ENCODE assay signal across 8 mouse cellular contexts in the genomic region with DNA sequence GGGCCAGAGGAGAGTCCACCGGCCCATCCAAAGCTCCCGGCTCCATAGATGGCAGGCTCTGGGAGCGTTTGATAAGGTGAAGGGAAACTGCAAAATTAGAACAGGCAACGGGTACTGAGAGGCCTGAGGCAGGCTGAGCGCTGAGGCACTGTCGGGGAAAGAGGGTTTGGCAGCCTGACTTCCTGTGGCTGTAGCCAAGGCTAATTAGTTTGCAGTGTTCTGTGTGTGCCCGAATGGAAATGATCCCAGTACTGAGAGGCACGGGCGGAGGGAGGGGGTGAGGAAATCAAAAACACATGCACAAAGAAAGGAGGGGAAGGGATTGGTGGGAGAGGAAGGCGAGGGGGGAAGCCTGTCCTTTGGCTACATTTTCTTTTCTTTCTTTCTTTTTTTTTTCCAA.
DNase-seq lines count a peak whose midpoint lies in the region; ATAC-seq lines count a peak whose summit lies in the region.

No protein-coding gene starts in this region.

- peak; percentile 23 for DNase-seq in adrenal gland, postnatal 10 days
- DNase-seq in adrenal gland, postnatal 4 days (ENCODE audit: low spot score in 2 of 2) = no peak
- peak; percentile 3 for DNase-seq in cerebellum, postnatal 36 days
- peak; percentile 25 to 47 for DNase-seq in frontal cortex, postnatal 36 days (ENCODE audit: low spot score in 2 of 2)
- DNase-seq in hindlimb bud, embryonic 11.5 days (ENCODE audit: extremely low spot score, low read depth, low spot score) = peak; percentile 37
- peak; percentile 39 for DNase-seq in left cerebral cortex, postnatal 4 days
- peak; percentile 7 to 22 for DNase-seq in right cerebral cortex, adult 2 months (ENCODE audit: low spot score in 2 of 2)

- intact Hi-C loops in left cerebral cortex, postnatal 4 days (cut with DNase I) = no loop called here

- ATAC-seq in granulocyte monocyte progenitor cell, adult 5-6 weeks (replicated peaks; ENCODE audit: poor library complexity, severe bottlenecking) = no peak

Comparison
In these comparisons a context has a peak if more than half of its experiments do, and no peak if none do; other contexts are left out.
1. DNase-seq: peak in adrenal gland, postnatal 10 days (single experiment), cerebellum, postnatal 36 days (2 of 2), frontal cortex, postnatal 36 days (2 of 2), hindlimb bud, embryonic 11.5 days (single experiment), left cerebral cortex, postnatal 4 days (single experiment) and right cerebral cortex, adult 2 months (2 of 2); none in adrenal gland, postnatal 4 days (0 of 2).